Mouse (Mus musculus) left cerebral cortex, adult 11 months (tissue): Measurements from ENCODE around the gene Krtap9-3.

Source experiments
- DNase-seq: peaks from one replicate; pipeline ENCODE4 v3.0.0; 2022; ENCODE audit warnings: low spot score

Krtap9-3 gene

DNA sequence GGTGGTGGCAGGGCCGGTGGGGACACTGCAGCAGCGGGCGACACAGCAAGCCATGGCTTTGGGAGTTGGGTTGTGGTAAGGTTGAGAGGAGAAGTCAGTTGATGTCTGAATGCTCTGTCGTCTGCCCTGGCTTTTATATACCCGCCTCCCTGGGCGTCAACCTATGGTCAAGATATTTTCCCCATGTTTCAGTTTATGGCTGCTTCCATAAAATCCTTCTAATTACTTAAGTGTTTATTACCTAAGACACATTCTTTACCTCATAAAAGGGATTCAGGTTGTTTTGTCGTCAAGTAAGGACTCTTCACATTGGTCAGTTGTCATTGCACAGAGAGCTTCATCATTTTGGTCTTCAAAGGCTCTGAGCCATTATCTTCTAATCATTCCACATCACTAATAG lies 31.4 kb downstream of the Krtap9-3 start, which contains the start of gene Krtap3-1:
Gene Krtap3-1 (minus strand): TSS at position 101 of the 400 bp plus-strand sequence.
- DNase-seq = no peak

DNA sequence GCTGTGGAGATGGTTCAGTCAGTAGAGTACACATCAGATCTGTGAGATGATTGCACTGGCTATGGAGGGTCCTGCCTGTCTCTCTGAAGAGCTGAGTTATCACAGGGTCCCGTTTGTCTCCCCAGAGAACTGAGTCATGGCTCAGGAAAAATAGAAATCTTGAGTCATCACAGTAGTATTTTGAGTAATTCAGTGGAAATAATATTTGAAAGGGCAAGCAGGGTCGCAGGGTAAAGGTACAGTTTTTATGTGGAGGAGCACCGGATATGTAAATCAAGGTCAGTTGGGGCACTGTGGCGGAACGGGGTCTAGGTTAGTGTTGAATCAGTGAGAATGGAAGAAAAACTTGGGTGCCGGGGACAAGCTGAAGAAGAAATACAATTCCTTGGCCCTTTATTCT lies 35.3 kb downstream of the Krtap9-3 start:
- no peak for DNase-seq

GRCm38 (mm10) chr11:99559366-99559765 lies 38.5 kb downstream of the Krtap9-3 start, which contains the start of gene Gm11939:
Gm11939 (minus strand) TSS chr11:99559466.
- DNase-seq = no peak

GRCm38 (mm10) chr11:99557976-99558745 lies 39.7 kb downstream of the Krtap9-3 start:
- no peak for DNase-seq

GRCm38 (mm10) chr11:99556753-99557152 lies 41.2 kb downstream of the Krtap9-3 start, which contains the start of gene Krtap3-2:
Krtap3-2 (minus strand) TSS chr11:99556853.
- DNase-seq = no peak

DNA sequence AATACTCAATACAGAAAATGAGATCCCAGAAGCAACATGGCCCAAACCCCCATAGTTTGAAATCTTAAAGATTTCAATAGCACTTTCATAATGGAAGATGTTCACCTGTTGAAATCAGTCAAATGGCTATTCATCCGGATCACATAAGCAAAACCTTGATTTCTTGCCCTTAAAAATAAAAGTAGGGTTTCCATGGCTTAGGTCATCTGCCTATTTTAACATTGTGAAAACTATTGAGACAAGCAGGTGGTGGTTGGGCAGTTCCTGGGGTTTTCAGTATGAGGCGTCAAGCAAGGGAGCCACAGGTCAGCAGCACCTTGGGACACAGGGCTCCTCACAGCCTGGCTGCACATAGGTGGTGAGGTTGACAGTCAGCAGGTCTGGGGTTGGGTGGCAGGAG lies 41.7 kb downstream of the Krtap9-3 start:
- no peak for DNase-seq

DNA sequence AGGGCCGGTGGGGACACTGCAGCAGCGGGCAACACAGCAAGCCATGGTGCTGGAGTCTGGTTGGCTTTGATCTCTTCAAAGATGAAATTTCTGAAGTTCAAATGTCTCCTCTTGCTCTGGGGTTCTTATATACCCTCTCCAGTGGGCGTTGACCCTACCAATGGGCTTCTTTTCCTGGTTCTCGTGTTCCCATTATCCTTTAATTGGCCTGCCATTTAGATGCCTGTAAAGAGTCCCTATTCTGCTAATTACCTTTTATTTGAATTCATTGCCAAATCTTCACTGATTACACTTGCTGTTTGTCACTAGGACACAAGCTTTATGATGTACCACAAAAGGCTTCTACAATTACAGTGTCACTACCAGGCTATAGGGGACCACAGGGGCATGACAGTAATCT lies 47.1 kb downstream of the Krtap9-3 start, which contains the start of gene Krtap3-3:
Gene Krtap3-3 (minus strand): TSS at position 101 of the 400 bp plus-strand sequence.
- no peak for DNase-seq

- DNase-seq = no peak
These were observed 50.0 kb downstream of the Krtap9-3 start for GRCm38 (mm10) chr11:99547892-99548291.
